Comparison of ENCODE assay signal across 11 mouse cellular contexts in genomic region chr13:52455329-52455728, GRCm38 (mm10).
A peak's percentile ranks its signal among the peaks of the same experiment; 100 is the strongest.
DNase-seq lines count a peak whose midpoint lies in the region; ATAC-seq and TF ChIP-seq lines count a peak whose summit lies in the region.
"Had no signal": no experiment of that assay in that cellular context is flagged by ENCODE, and none has a peak within 500 bp of the region (broad histone marks: within the 10 kb centered on the region; RNA-seq: fewer than 3 reads in every experiment).

No protein-coding gene starts in this region.

- H3K79me2 ChIP-seq in heart, adult 2 months (replicated peaks; ENCODE audit: control insufficient read depth, insufficient read depth, low read length), result no peaks in the 10 kb centered on the region

- WGBS in heart, adult 2 months, result 16% methylated on average over 9 of the region's 9 CpGs
- 22% methylated on average over 9 of the region's 9 CpGs for WGBS in heart, embryonic 12.5 days
- 56% methylated on average over 9 of the region's 9 CpGs for WGBS in hindbrain, postnatal 0 days
- WGBS in forebrain, embryonic 11.5 days, result 51% methylated on average over 9 of the region's 9 CpGs

- TF ChIP-seq EP300 in heart, adult 2 months (IDR thresholded peaks at IDR 0.05; ENCODE audit: insufficient read depth, low read depth, low read length), result no peak

- no peak overlapping the region for H3K4me2 ChIP-seq in heart, embryonic 12.5 days
- no peak overlapping the region for H3K4me2 ChIP-seq in hindbrain, postnatal 0 days (ENCODE audit: low read depth, low read length)
- no peak overlapping the region for H3K4me2 ChIP-seq in forebrain, embryonic 11.5 days (ENCODE audit: low read depth, low read length, severe bottlenecking)
- H3K4me2 ChIP-seq: hindbrain, embryonic 13.5 days; neural tube, embryonic 12.5 days had no signal

- no peaks in the 10 kb centered on the region for H3K27me3 ChIP-seq in heart, adult 2 months (ENCODE audit: control insufficient read depth, insufficient read depth, low read length)
- no peaks in the 10 kb centered on the region for H3K27me3 ChIP-seq in heart, embryonic 12.5 days (replicated peaks)
- no peaks in the 10 kb centered on the region for H3K27me3 ChIP-seq in hindbrain, postnatal 0 days (ENCODE audit: insufficient read depth, low read length)
- H3K27me3 ChIP-seq in forebrain, embryonic 11.5 days (ENCODE audit: control insufficient read depth, insufficient read depth, low read length), result no peaks in the 10 kb centered on the region; the same call in 1 of the 2 replicates
- H3K27me3 ChIP-seq: CH12.LX; hindbrain, embryonic 13.5 days; neural tube, embryonic 12.5 days had no signal

- no peak overlapping the region for H3K4me3 ChIP-seq in heart, adult 2 months
- no peak overlapping the region for H3K4me3 ChIP-seq in heart, embryonic 12.5 days
- H3K4me3 ChIP-seq in hindbrain, postnatal 0 days (ENCODE audit: low read length), result no peak overlapping the region
- no peak overlapping the region for H3K4me3 ChIP-seq in forebrain, embryonic 11.5 days (ENCODE audit: low read depth, low read length)
- H3K4me3 ChIP-seq: hindbrain, embryonic 13.5 days; neural tube, embryonic 12.5 days had no signal

- H3K36me3 ChIP-seq in heart, adult 2 months (ENCODE audit: control insufficient read depth, insufficient read depth, low read length), result no peaks in the 10 kb centered on the region
- no peaks in the 10 kb centered on the region for H3K36me3 ChIP-seq in heart, embryonic 12.5 days
- no peaks in the 10 kb centered on the region for H3K36me3 ChIP-seq in hindbrain, postnatal 0 days (ENCODE audit: insufficient read depth, low read length)
- no peaks in the 10 kb centered on the region for H3K36me3 ChIP-seq in forebrain, embryonic 11.5 days (ENCODE audit: control insufficient read depth, insufficient read depth, low read length)
- H3K36me3 ChIP-seq: hindbrain, embryonic 13.5 days; neural tube, embryonic 12.5 days had no signal

- no peaks in the 10 kb centered on the region for H3K9me3 ChIP-seq in heart, embryonic 12.5 days (replicated peaks)
- no peaks in the 10 kb centered on the region for H3K9me3 ChIP-seq in hindbrain, postnatal 0 days (ENCODE audit: low read length)
- no peaks in the 10 kb centered on the region for H3K9me3 ChIP-seq in forebrain, embryonic 11.5 days (ENCODE audit: control insufficient read depth, low read length)
- H3K9me3 ChIP-seq: hindbrain, embryonic 13.5 days; neural tube, embryonic 12.5 days had no signal

- H3K27ac ChIP-seq in heart, adult 2 months, result no peak overlapping the region
- no peak overlapping the region for H3K27ac ChIP-seq in heart, embryonic 12.5 days (ENCODE audit: poor library complexity, severe bottlenecking)
- no peak overlapping the region for H3K27ac ChIP-seq in hindbrain, postnatal 0 days
- H3K27ac ChIP-seq in forebrain, embryonic 11.5 days (ENCODE audit: low read depth, low read length), result no peak overlapping the region
- H3K27ac ChIP-seq: hindbrain, embryonic 13.5 days; neural tube, embryonic 12.5 days had no signal

- intact Hi-C loops in heart, adult 2 months (cut with DNase I), result no loop called here

- ATAC-seq in heart, embryonic 12.5 days (ENCODE audit: insufficient number of reproducible peaks, low FRiP score), result no peak; the same call in 1 of the 2 replicates
- ATAC-seq in hindbrain, postnatal 0 days, result no peak
- no peak for ATAC-seq in forebrain, embryonic 11.5 days (replicated peaks; ENCODE audit: low FRiP score)

- no peak for TF ChIP-seq CTCF in heart, adult 2 months (IDR thresholded peaks at IDR 0.05)
- no peak for TF ChIP-seq CTCF in hindbrain, postnatal 0 days (IDR thresholded peaks at IDR 0.05; ENCODE audit: low read depth)

- DNase-seq in heart, adult 2 months, result peak; percentile 27 to 55
- peak; percentile 21 to 47 for DNase-seq in adrenal gland, postnatal 36 days
- peak; percentile 10 for DNase-seq in gastrocnemius, postnatal 10 days
- peak; percentile 10 for DNase-seq in lung, postnatal 14 days
- DNase-seq in hindbrain, postnatal 0 days (ENCODE audit: low spot score), result no peak
- DNase-seq in forebrain, embryonic 11.5 days (ENCODE audit: low spot score), result no peak
- DNase-seq in kidney, adult 8-10 months, result no peak

- no peak overlapping the region for H3K9ac ChIP-seq in heart, adult 2 months (ENCODE audit: low read depth, low read length)
- H3K9ac ChIP-seq in heart, embryonic 12.5 days, result no peak overlapping the region
- H3K9ac ChIP-seq in hindbrain, postnatal 0 days (replicated peaks; ENCODE audit: low read length), result no peak overlapping the region
- no peak overlapping the region for H3K9ac ChIP-seq in forebrain, embryonic 11.5 days (ENCODE audit: low read length)
- H3K9ac ChIP-seq: hindbrain, embryonic 13.5 days; neural tube, embryonic 12.5 days had no signal

- H3K4me1 ChIP-seq in heart, adult 2 months (ENCODE audit: control insufficient read depth, insufficient read depth, low read length), result no peaks in the 10 kb centered on the region
- H3K4me1 ChIP-seq in heart, embryonic 12.5 days (replicated peaks), result peaks cover 13% of the 10 kb centered on the region
- peaks cover 7% of the 10 kb centered on the region; the same call in 1 of the 2 replicates for H3K4me1 ChIP-seq in hindbrain, postnatal 0 days (ENCODE audit: insufficient read depth, low read length)
- H3K4me1 ChIP-seq in forebrain, embryonic 11.5 days (replicated peaks; ENCODE audit: control insufficient read depth, insufficient read depth, low read length), result no peaks in the 10 kb centered on the region
- H3K4me1 ChIP-seq: neural tube, embryonic 12.5 days had no signal

- TF ChIP-seq POLR2A in heart, adult 2 months (IDR thresholded peaks at IDR 0.05; ENCODE audit: insufficient read depth, low read depth, low read length), result no peak

Comparison
In these comparisons a context has a peak if more than half of its experiments do, and no peak if none do; other contexts are left out.
1. DNase-seq: peak in heart, adult 2 months (2 of 2), adrenal gland, postnatal 36 days (2 of 2), gastrocnemius, postnatal 10 days (single experiment) and lung, postnatal 14 days (single experiment); none in hindbrain, postnatal 0 days (single experiment), forebrain, embryonic 11.5 days (single experiment) and kidney, adult 8-10 months (0 of 2).